Mouse (Mus musculus) natural killer cell, adult 2 months (primary cell): ENCODE measurements around the gene Npr3.
"Not testable (repeated sequence)": the region's sequence is repeated elsewhere in the genome, so short reads cannot be mapped to it uniquely, and the experiment has no call there.

Experiments
- DNase-seq, 2 experiments: peaks; one replicate each; pipeline ENCODE4 v3.0.0; 2022; ENCODE audit warnings: low spot score in 2 of 2

Gene Npr3

GRCm38 (mm10) chr15:11882508-11883205 lies 24.4 kb downstream of the Npr3 start:
- DNase-seq: no peak

- no peak for DNase-seq
Observed at GRCm38 (mm10) chr15:11881822-11882221, 25.3 kb downstream of the Npr3 start.

- no peak for DNase-seq
Observed at GRCm38 (mm10) chr15:11878334-11878733, 28.8 kb downstream of the Npr3 start.

GRCm38 (mm10) chr15:11877273-11877672 lies 29.8 kb downstream of the Npr3 start:
- DNase-seq: no peak

GRCm38 (mm10) chr15:11866918-11867317 lies 40.2 kb downstream of the Npr3 start:
- no peak for DNase-seq

- DNase-seq: no peak
Observed at GRCm38 (mm10) chr15:11863540-11863818, 43.6 kb downstream of the Npr3 start.

GRCm38 (mm10) chr15:11862785-11863539 lies 44.1 kb downstream of the Npr3 start:
- no peak for DNase-seq

- no peak for DNase-seq
Observed at GRCm38 (mm10) chr15:11862253-11862652, 44.8 kb downstream of the Npr3 start.

- no peak for DNase-seq
Observed at GRCm38 (mm10) chr15:11860259-11860658, 46.8 kb downstream of the Npr3 start.

- no peak for DNase-seq
Observed at GRCm38 (mm10) chr15:11859829-11860228, 47.3 kb downstream of the Npr3 start.

GRCm38 (mm10) chr15:11858411-11858810 lies 48.7 kb downstream of the Npr3 start:
- no peak for DNase-seq

- DNase-seq: no peak
Observed at GRCm38 (mm10) chr15:11845204-11846062, 61.7 kb downstream of the Npr3 start.

- no peak for DNase-seq
Observed at GRCm38 (mm10) chr15:11844115-11844514, 63.0 kb downstream of the Npr3 start.

GRCm38 (mm10) chr15:11841828-11842227 lies 65.3 kb downstream of the Npr3 start:
- no peak for DNase-seq

GRCm38 (mm10) chr15:11835913-11836312 lies 71.2 kb downstream of the Npr3 start:
- DNase-seq: no peak

GRCm38 (mm10) chr15:11822347-11822746 lies 84.7 kb downstream of the Npr3 start:
- not testable (repeated sequence) for DNase-seq

- DNase-seq: no peak
Observed at GRCm38 (mm10) chr15:11815551-11815950, 91.5 kb downstream of the Npr3 start.

- DNase-seq: no peak
Observed at GRCm38 (mm10) chr15:11803576-11803975, 103.5 kb downstream of the Npr3 start.

- no peak for DNase-seq
Observed at GRCm38 (mm10) chr15:11801863-11802722, 105.0 kb downstream of the Npr3 start.

- DNase-seq: no peak
Observed at GRCm38 (mm10) chr15:11794632-11795031, 112.5 kb downstream of the Npr3 start.
